Comparison of ENCODE assay signal across 11 mouse cellular contexts in the genomic region with DNA sequence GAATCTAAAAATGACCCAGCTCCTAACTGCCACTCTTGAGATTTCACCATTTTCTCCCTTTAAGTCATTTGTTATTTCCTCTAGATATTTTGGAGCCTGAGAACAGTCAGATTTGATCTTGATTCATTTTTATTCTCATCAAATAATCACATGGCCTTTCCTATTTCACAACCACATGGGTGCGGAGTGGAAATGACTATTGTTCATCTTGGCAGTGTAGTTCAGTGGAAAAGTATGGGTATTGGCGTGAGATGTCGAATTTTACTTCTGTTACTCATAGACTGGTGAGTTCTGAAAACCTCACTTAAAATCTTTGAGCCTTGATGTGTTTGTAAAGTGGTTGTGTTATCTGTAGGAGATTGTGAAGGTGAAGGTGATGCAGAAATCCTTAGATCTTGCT.
"Had no signal": no experiment of that assay in that cellular context is flagged by ENCODE, and none has a peak within 500 bp of the region (broad histone marks: within the 10 kb centered on the region; RNA-seq: fewer than 3 reads in every experiment).

No protein-coding gene starts in this region.

- DNase-seq: kidney, adult 8-10 months; kidney, postnatal 25 days; layer of hippocampus, postnatal 36 days; liver; liver, embryonic 13.5 days; liver, postnatal 0 days; midbrain, embryonic 14.5 days; retina, postnatal 1 day; right cerebral cortex, postnatal 4 days; thymus, adult 2 months; thymus, postnatal 25 days had no signal
